Mouse (Mus musculus) urinary bladder, postnatal 36 days (tissue): ENCODE results near the gene Txnrd3.

ENCODE experiments used
- DNase-seq, 2 experiments: peaks; one replicate each; pipeline ENCODE4 v3.0.0; 2022; ENCODE audit warnings: low spot score in 2 of 2, mixed read lengths in 1 of 2

The Txnrd3 gene

DNA sequence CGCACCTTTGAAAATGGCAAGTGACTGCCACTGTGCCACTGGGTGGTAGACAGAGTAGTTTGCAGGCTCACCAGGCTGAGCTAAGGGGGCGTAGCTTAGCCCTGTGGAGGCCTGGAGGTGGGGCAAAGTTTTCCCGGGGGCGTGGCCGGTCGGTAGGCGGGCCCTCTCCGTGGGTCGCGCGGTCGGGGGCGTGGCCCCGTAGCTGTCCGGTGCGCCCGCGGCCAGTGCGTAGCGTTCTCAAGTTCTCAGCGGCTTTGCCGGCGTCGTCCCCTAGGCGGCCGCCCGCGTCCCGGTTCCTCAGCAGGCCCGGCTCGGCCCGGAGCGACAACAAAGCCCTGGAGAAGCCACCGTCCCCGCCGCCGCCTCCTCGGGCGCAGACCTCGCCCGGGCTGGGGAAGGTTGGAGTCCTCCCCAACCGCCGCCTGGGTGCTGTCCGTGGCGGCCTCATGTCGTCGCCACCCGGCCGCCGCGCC, at the start of gene Txnrd3:
Gene Txnrd3 (plus strand): TSS at position 191 of the 473 bp plus-strand sequence.
- peak; percentile 93 to 94 for DNase-seq

- peak; percentile 92 to 95 for DNase-seq
These were observed 48.6 kb upstream of the Txnrd3 start, which contains the start of gene Chchd6 for GRCm38 (mm10) chr6:89595018-89595776. Chchd6 (minus strand) TSS chr6:89595652.

- DNase-seq: no peak
These were observed 48.0 kb upstream of the Txnrd3 start for GRCm38 (mm10) chr6:89595777-89596146.

- DNase-seq: no peak
These were observed 47.3 kb upstream of the Txnrd3 start for GRCm38 (mm10) chr6:89596510-89596909.

DNA sequence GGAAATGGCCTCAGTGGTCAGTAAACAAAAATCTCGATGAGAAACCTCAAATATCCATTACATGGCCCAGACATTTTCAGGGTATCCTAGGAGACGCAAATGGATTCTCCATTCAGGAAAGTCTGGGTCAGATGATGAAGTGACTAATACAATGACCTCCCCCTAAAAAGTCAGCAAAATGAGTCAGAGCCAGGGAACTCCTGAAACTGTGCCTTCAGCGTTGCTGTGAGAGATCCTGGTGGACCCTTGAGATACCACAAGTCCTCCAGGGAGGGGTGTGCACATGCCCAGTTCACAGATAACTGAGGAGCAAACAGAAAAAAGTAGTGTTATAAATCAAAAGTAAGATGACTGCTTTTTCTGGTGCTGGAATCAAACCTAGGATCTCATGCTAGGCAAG, 37.7 kb upstream of the Txnrd3 start:
- DNase-seq: no peak

DNA sequence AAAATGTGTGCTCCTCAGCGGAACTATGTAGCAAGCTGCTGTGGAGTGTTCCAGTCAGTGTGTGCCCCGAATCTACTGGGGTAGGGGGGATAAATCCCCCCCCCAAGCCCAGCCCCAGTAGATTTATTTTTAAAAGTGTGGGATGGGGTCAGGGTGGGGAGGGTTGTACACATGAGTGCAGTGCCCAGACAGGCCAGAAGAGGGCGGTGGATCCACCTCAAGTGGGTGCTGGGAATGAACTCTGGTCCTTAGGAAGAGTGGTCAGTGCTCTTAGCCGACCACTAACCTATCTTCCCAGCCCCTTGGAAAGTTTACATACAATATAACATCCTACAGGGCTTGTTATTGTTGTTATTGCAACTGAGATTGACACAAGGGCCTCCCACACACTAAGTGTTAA, 35.8 kb upstream of the Txnrd3 start:
- no peak for DNase-seq

GRCm38 (mm10) chr6:89613336-89614106, 30.3 kb upstream of the Txnrd3 start:
- no peak for DNase-seq

DNA sequence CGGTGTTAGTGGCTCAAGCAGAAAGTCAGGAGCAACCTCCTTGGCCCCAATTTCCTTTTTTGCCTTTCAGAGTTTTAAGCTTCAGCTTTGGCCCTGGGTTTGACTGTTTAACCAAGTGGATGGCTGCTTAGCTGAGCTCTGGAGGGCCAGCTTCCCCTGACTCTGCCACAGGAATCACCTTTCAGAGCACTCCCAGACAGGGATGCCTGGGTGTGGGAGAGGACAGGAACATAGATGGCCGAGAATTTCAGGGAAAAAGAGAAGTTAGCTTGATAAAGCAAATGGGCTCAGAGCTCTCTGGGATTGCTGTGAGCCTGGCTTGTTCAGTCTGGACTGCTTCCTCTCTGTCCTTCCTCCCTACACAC, 29.7 kb upstream of the Txnrd3 start:
- DNase-seq: no peak

GRCm38 (mm10) chr6:89614596-89615372, 29.0 kb upstream of the Txnrd3 start:
- no peak for DNase-seq

DNA sequence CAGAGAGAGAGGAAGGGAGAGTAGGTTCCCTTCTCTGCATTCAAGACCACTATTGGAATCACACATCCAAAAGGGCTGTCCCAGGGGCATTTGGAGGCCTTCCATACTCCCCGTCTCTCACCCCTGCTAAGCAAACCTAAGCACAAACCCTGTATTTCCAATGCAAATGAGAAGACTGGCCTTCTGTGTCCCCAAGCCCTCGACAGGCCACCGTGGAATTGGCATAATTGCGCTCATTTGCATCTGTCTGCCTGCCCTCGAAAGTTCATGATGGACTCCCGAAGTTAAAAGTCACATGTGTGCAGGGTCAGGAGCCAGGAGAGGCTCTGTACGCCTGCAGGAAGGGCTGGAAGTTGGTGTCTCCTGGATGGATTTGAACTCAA, 28.4 kb upstream of the Txnrd3 start:
- DNase-seq: no peak

DNA sequence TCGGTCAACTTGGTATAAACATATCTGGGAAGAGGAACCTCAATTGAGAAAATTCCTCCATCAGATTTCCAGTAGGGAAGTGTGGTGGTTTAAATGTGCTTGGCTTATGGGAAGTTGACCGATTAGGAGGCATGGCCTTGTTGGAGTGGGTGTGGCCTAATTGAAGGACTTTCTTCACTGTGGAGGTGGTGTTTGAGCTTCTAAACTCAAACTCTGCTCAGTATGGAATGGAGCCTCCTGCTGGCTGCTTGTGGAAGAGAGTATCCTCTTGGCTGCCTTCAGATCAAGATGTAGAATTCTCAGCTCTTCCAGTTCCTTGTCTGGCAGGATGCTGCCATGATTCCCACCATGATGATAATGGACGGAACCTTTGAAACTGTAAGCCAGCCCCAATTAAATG, 21.1 kb upstream of the Txnrd3 start:
- DNase-seq: no peak

DNA sequence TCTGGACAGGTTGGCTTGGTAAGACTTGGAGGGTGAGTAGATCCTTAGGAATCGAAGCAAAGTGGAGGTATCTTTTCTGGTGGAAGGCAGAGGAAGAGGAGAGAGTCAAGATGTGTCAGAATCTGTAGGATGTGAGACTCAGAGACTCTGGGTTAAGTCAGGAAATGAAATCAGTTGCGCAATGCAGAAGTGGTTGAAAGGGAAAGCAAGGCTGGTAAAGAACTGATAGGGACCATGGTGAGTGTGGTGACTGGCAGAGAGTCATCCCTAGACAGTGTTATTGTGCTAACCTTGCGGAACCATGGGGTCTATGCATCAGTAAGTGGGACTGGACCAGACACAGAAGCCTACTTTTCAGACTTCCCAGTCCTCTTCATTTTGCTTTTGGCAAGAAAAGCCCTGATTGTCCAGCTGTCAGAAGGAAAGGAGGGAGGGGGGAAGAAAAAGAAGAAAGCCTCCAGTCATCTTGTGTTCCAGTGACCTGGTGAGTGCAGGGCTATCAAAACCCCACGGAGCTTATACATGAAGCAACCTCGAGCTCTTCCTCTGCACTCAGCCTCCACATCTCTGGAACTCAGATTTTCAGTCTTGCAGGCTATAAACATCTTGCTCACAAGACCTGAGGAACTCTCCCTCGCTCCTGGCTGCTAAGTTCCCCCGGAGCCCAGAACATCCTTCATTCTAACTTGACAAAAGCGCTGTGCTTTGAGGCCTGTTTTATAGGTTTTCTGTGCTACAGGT, 15.6 kb upstream of the Txnrd3 start:
- no peak for DNase-seq

DNA sequence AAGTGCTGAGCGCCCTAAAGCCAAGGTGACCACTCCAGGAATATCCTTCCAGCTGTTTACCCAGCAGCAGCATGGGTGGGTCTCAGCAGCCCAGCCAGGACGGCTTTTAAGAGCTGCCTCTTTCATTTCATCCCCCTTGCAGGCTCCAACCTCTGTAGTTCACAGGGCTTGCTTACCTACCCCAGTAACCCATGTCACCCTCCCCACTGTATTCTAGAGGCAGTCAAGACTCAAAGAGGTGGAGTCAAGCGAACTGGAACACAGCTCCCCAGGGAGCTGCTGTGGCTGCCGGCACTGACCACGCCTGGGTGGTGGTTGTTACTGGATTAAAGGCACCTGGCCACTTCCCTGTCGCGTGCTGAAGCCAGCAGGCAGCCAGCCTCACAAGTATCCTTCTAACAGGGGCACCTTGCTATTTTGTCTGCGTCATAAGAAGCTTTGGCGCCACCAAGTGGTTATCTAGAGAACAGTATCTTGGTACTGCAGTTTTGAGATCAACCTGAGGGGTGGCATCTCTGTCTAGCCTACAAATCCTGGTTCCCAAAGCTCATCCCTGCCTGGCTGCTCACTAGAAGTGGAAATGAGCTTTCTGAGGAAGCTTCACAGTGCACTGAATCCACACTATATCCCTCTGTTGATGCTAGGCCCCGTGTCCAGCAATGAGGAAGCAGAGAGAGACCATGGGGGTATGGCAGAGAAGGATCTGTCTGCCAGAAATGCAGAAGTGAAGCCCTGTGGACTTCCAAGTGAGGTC, 11.8 kb upstream of the Txnrd3 start:
- peak; percentile 61 to 82 for DNase-seq

GRCm38 (mm10) chr6:89633115-89633514, 10.7 kb upstream of the Txnrd3 start:
- no peak for DNase-seq

DNA sequence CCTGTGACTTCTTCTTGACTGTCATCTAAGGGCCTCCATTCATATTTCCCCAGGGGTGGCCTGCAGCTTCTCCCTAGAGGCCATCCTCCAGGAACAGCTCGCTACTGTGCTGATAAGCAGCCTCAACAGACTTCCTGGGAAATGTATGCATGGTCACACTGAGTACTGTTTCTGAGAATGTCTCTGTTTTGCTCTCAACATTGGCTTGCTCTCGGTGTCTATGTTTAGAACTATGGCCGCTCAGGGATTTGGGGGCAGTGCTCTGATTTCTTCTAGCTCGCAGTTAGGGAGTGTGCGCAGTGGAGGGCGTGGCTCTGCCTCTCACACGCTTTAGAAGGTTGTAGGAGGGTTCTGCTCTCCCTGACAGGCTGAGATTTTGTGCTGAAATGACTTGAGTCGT, 9.4 kb upstream of the Txnrd3 start:
- peak in 1 of 2 experiments; percentile 9 for DNase-seq

GRCm38 (mm10) chr6:89637977-89638376, 5.8 kb upstream of the Txnrd3 start:
- no peak for DNase-seq

- DNase-seq: no peak
These were observed 4.8 kb upstream of the Txnrd3 start for GRCm38 (mm10) chr6:89639025-89639424.

GRCm38 (mm10) chr6:89644271-89645075, 685 bp downstream of the Txnrd3 start:
- peak; percentile 91 to 93 for DNase-seq

DNA sequence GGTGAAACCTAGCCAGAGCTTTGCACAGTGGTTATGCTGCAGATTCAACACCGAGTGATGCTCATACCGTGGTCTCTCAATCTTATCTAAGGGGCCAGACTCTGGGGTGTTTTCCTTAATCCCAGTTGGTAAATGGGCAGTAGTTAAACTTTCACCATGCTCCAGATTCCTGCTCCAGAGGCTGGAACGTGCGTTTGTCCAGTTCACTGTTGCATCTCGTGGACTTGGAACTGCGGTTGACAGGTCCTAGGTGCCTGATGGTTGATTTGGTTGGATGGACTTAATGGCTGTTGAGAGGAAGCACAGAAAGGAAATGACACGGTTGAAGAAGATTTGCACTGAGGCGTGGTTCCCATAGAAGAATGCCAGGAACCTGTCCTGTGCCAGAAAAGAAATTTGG, 6.1 kb downstream of the Txnrd3 start:
- DNase-seq: no peak

GRCm38 (mm10) chr6:89651770-89652169, 8.0 kb downstream of the Txnrd3 start:
- no peak for DNase-seq
